Mouse (Mus musculus) CH12.LX (cell line): ENCODE measurements at regions not wholly inside any gene's neighbourhood (a gene's known extent, or its start where the extent isn't known, plus 50 kb on each side); places are given as distances from the start of the nearest gene placed in this dataset.
A peak's percentile ranks its signal among the peaks of the same experiment; 100 is the strongest.

ENCODE experiments used
- DNase-seq: peaks from one replicate; pipeline ENCODE4 v3.0.0-alpha.2; 2013; ENCODE audit errors: extremely low read depth
- H3K27ac ChIP-seq: 2 replicates; pipeline ENCODE4 v1.5.1; 2012; ENCODE audit warnings: low read depth, mild to moderate bottlenecking, control low read depth, moderate library complexity; ENCODE audit not compliant: insufficient read depth
- H3K27me3 ChIP-seq: replicated peaks from 2 replicates; pipeline ENCODE3; 2012; ENCODE audit warnings: inconsistent platforms
- H3K36me3 ChIP-seq, 2 experiments: replicated peaks in 1 of 2; 2 replicates each; pipeline versions ENCODE3 to v1.6.1; 2012; ENCODE audit warnings: inconsistent platforms in 1 of 2, low read length in 1 of 2, mild to moderate bottlenecking in 1 of 2, mixed read lengths in 1 of 2, moderate library complexity in 1 of 2; ENCODE audit not compliant: control insufficient read depth in 1 of 2, insufficient read depth in 1 of 2
- H3K4me1 ChIP-seq, 2 experiments: 2 replicates each; pipeline ENCODE4 v1.6.1; 2012; ENCODE audit warnings: inconsistent platforms in 1 of 2, moderate library complexity in 1 of 2; ENCODE audit not compliant: insufficient read depth in 2 of 2, control insufficient read depth in 1 of 2
- H3K4me2 ChIP-seq: 2 replicates; pipeline ENCODE4 v1.6.1; 2012; ENCODE audit warnings: low read depth, mild to moderate bottlenecking, control low read depth; ENCODE audit not compliant: poor library complexity, insufficient read depth, severe bottlenecking
- H3K4me3 ChIP-seq, 3 experiments: fragments of 150-350 bp in 1 of 3; sonication (generic) in 1 of 3; replicated peaks in 1 of 3; 2 replicates each; pipeline versions ENCODE3 to v1.5.1; 2011 to 2012; ENCODE audit warnings: low read depth in 2 of 3, low read length in 2 of 3, mild to moderate bottlenecking in 2 of 3, moderate library complexity in 2 of 3, control low read depth in 1 of 3, improper control_type of control experiment in 1 of 3, inconsistent platforms in 1 of 3, mixed read lengths in 1 of 3; ENCODE audit not compliant: poor library complexity in 1 of 3
- H3K79me2 ChIP-seq: replicated peaks from 2 replicates; pipeline ENCODE4 v1.6.1; 2012; ENCODE audit warnings: mild to moderate bottlenecking, moderate library complexity; ENCODE audit not compliant: control insufficient read depth, poor library complexity, insufficient read depth, severe bottlenecking; ENCODE audit errors: extremely low read depth
- H3K9ac ChIP-seq: 2 replicates; pipeline ENCODE4 v1.6.1; 2012; ENCODE audit warnings: low read depth, mild to moderate bottlenecking, control low read depth, moderate library complexity; ENCODE audit not compliant: insufficient read depth
- H3K9me3 ChIP-seq: replicated peaks from 2 replicates; pipeline ENCODE3; 2012; ENCODE audit warnings: low read length, inconsistent platforms, mixed read lengths
- CHD2 ChIP-seq: IDR thresholded peaks from 2 replicates; pipeline ENCODE4 v1.6.1; 2011; ENCODE audit warnings: low read length, improper control_type of control experiment
- CTCF ChIP-seq, 2 experiments: IDR thresholded peaks in 1 of 2; conservative IDR thresholded peaks in 1 of 2; 2 replicates each; pipeline ENCODE4 v1.5.1; 2011 to 2012; ENCODE audit warnings: low read depth in 2 of 2, low read length in 2 of 2, improper control_type of control experiment in 1 of 2, inconsistent platforms in 1 of 2, mild to moderate bottlenecking in 1 of 2, moderate library complexity in 1 of 2
- E2F4 ChIP-seq: IDR thresholded peaks from 2 replicates; pipeline ENCODE4 v1.6.1; 2011; ENCODE audit warnings: low read depth, low read length, improper control_type of control experiment; ENCODE audit not compliant: insufficient replicate concordance
- GABPA ChIP-seq: IDR thresholded peaks from 2 replicates; pipeline ENCODE4 v1.6.1; 2012; ENCODE audit warnings: low read depth, low read length, improper control_type of control experiment, inconsistent platforms; ENCODE audit not compliant: insufficient replicate concordance
- HCFC1 ChIP-seq: IDR thresholded peaks from 2 replicates; pipeline ENCODE4 v1.6.1; 2012; ENCODE audit warnings: low read depth, mild to moderate bottlenecking, inconsistent platforms, low read length, improper control_type of control experiment
- IRF4 ChIP-seq: IDR thresholded peaks from 2 replicates; pipeline ENCODE4 v1.6.1; 2014; ENCODE audit warnings: low read depth, mild to moderate bottlenecking, inconsistent platforms, low read length, improper control_type of control experiment
- JUN ChIP-seq: IDR thresholded peaks from 2 replicates; pipeline ENCODE4 v1.6.1; 2011; ENCODE audit warnings: low read depth, mild to moderate bottlenecking, low read length, improper control_type of control experiment, moderate library complexity; ENCODE audit not compliant: insufficient read depth
- JUND ChIP-seq: conservative IDR thresholded peaks from 2 replicates; pipeline ENCODE4 v1.6.1; 2011; ENCODE audit warnings: low read depth, low read length, improper control_type of control experiment
- MAX ChIP-seq: IDR thresholded peaks from 2 replicates; pipeline ENCODE4 v1.6.1; 2011; ENCODE audit warnings: low read length, improper control_type of control experiment
- MAZ ChIP-seq: IDR thresholded peaks from 2 replicates; pipeline ENCODE4 v1.6.1; 2012; ENCODE audit warnings: low read depth, mild to moderate bottlenecking, inconsistent platforms, low read length, improper control_type of control experiment, moderate library complexity
- MXI1 ChIP-seq: IDR thresholded peaks from 2 replicates; pipeline ENCODE4 v1.6.1; 2011; ENCODE audit warnings: mild to moderate bottlenecking, low read depth, low read length, improper control_type of control experiment
- MYC ChIP-seq: IDR thresholded peaks from 2 replicates; pipeline ENCODE4 v1.6.1; 2011; ENCODE audit warnings: low read depth, mild to moderate bottlenecking, improper control_type of control experiment, low read length
- NRF1 ChIP-seq: IDR thresholded peaks from 2 replicates; pipeline ENCODE4 v1.6.1; 2014; ENCODE audit warnings: low read depth, mild to moderate bottlenecking, inconsistent platforms, low read length, improper control_type of control experiment, moderate library complexity
- PAX5 ChIP-seq: IDR thresholded peaks from 2 replicates; pipeline ENCODE4 v1.6.1; 2012; ENCODE audit warnings: low read length, inconsistent platforms, mixed read lengths
- RAD21 ChIP-seq: IDR thresholded peaks from 2 replicates; pipeline ENCODE4 v1.6.1; 2011; ENCODE audit warnings: low read depth, mild to moderate bottlenecking, low read length, improper control_type of control experiment, moderate library complexity
- SIN3A ChIP-seq: IDR thresholded peaks from 2 replicates; pipeline ENCODE4 v1.6.1; 2012; ENCODE audit warnings: low read length, improper control_type of control experiment, inconsistent platforms
- SMC3 ChIP-seq: IDR thresholded peaks from 2 replicates; pipeline ENCODE4 v1.6.1; 2011; ENCODE audit warnings: low read depth, low read length, improper control_type of control experiment
- TCF12 ChIP-seq: IDR thresholded peaks from 2 replicates; pipeline ENCODE4 v1.6.1; 2014; ENCODE audit warnings: low read depth, mild to moderate bottlenecking, inconsistent platforms, low read length, improper control_type of control experiment
- USF1 ChIP-seq: IDR thresholded peaks from 2 replicates; pipeline ENCODE4 v1.6.1; 2014; ENCODE audit warnings: low read depth, mild to moderate bottlenecking, inconsistent platforms, low read length, improper control_type of control experiment
- ZC3H11A ChIP-seq: IDR thresholded peaks from 2 replicates; pipeline ENCODE4 v1.6.1; 2012; ENCODE audit warnings: low read depth, mild to moderate bottlenecking, inconsistent platforms, low read length, improper control_type of control experiment
- dilution Hi-C: fragments of 300-500 bp; cut with MboI; formaldehyde crosslinking; loops from 2 replicates; pipeline ENCODE4 v1.14.3; 2020; ENCODE audit warnings: low sequenced_read_pairs; ENCODE audit not compliant: extremely low pct_unique_long_range_greater_than_20kb, extremely low pct_ligation_motif_present
- in situ Hi-C: fragments of 300-500 bp; cut with MboI; formaldehyde crosslinking; loops from 3 replicates; pipeline ENCODE4 v1.14.3; 2019; ENCODE audit warnings: low sequenced_read_pairs, low pct_ligation_motif_present, low pct_unique_long_range_greater_than_20kb, mixed read lengths

GRCm38 (mm10) chr6:19015868-19016267 lies 149.8 kb downstream of the Ankrd7 start:
- dilution Hi-C loops (no loop called here), in situ Hi-C loops (no loop called here)
- no peak overlapping the region for H3K9ac ChIP-seq
- peak; percentile 12 for DNase-seq
- no peaks in the 10 kb centered on the region for H3K36me3 ChIP-seq
- no peaks in the 10 kb centered on the region for H3K9me3 ChIP-seq
- TF ChIP-seq RAD21 (peak; percentile 35), JUN (no peak), SMC3 (peak; percentile 20; the same call in 1 of the 2 replicates), CTCF (conservative IDR thresholded peaks at IDR 0.05 in 1 of 2, IDR thresholded peaks at IDR 0.05 in 1 of 2; ENCODE audit: low read depth in 2 of 2, low read length in 2 of 2) (0 out of 4 replicates have a peak, but pooled peaks of 1 of the 2 experiments have one; percentile 22)
- no peak overlapping the region for H3K4me2 ChIP-seq
- no peak overlapping the region for H3K27ac ChIP-seq
- H3K4me1 ChIP-seq: no peaks in the 10 kb centered on the region
- H3K27me3 ChIP-seq: no peaks in the 10 kb centered on the region
- H3K4me3 ChIP-seq: no peak overlapping the region
- H3K79me2 ChIP-seq: no peaks in the 10 kb centered on the region

- Histone ChIP-seq H3K9ac (no peak overlapping the region), H3K27ac (no peak overlapping the region), H3K79me2 (no peaks in the 10 kb centered on the region), H3K9me3 (no peaks in the 10 kb centered on the region), H3K4me2 (no peak overlapping the region), H3K4me1 (no peaks in the 10 kb centered on the region), H3K27me3 (no peaks in the 10 kb centered on the region), H3K36me3 (no peaks in the 10 kb centered on the region), H3K4me3 (no peak overlapping the region)
- in situ Hi-C loops (no loop called here), dilution Hi-C loops (no loop called here)
- no peak for DNase-seq
- no peak for TF ChIP-seq E2F4
- no peak for TF ChIP-seq MYC
- TF ChIP-seq IRF4: no peak
- TF ChIP-seq TCF12: no peak
- no peak for TF ChIP-seq JUN
- no peak for TF ChIP-seq HCFC1
- no peak for TF ChIP-seq USF1
These were observed 152.2 kb downstream of the Ankrd7 start for GRCm38 (mm10) chr6:19018166-19018769.

- Histone ChIP-seq H3K27ac (no peak overlapping the region), H3K36me3 (no peaks in the 10 kb centered on the region), H3K4me1 (no peaks in the 10 kb centered on the region), H3K9ac (no peak overlapping the region), H3K79me2 (no peaks in the 10 kb centered on the region), H3K9me3 (no peaks in the 10 kb centered on the region), H3K27me3 (no peaks in the 10 kb centered on the region), H3K4me2 (no peak overlapping the region), H3K4me3 (no peak overlapping the region)
- in situ Hi-C loops (no loop called here), dilution Hi-C loops (no loop called here)
- TF ChIP-seq MYC (no peak), MAZ (no peak), JUND (no peak), SIN3A (no peak), ZC3H11A (no peak), CTCF (conservative IDR thresholded peaks at IDR 0.05 in 1 of 2, IDR thresholded peaks at IDR 0.05 in 1 of 2; ENCODE audit: low read depth in 2 of 2, low read length in 2 of 2) (no peak), RAD21 (no peak), E2F4 (no peak), NRF1 (no peak), PAX5 (no peak), MAX (no peak), MXI1 (no peak), JUN (no peak), CHD2 (no peak), TCF12 (no peak), GABPA (no peak)
- no peak for DNase-seq
These were observed 168.2 kb downstream of the Ankrd7 start for GRCm38 (mm10) chr6:19034268-19034667.
